Mouse (Mus musculus) heart, embryonic 12.5 days (tissue): Measurements from ENCODE around the gene Gm20388. TPM values are rescaled to one million over a fixed set of nuclear protein-coding genes. Genes with fewer than 3 reads are reported as not detected.

Experiments
- ATAC-seq: fragments of 200-750 bp; cut with Nextera tagmentation; 2 replicates; pipeline ENCODE4 v1.8.0; 2017; ENCODE audit warnings: moderate TSS enrichment, moderate library complexity; ENCODE audit not compliant: insufficient number of reproducible peaks, low FRiP score
- H3K27ac ChIP-seq: fragments of 300-500 bp; sonication (generic); 2 replicates; pipeline ENCODE4 v1.5.1; 2016; ENCODE audit warnings: mild to moderate bottlenecking, moderate library complexity; ENCODE audit not compliant: poor library complexity, severe bottlenecking
- H3K27me3 ChIP-seq: fragments of 300-500 bp; sonication (generic); replicated peaks from 2 replicates; pipeline ENCODE4 v1.6.1; 2016; ENCODE audit warnings: mild to moderate bottlenecking, moderate library complexity
- H3K36me3 ChIP-seq: fragments of 300-500 bp; sonication (generic); 2 replicates; pipeline ENCODE4 v1.6.1; 2016; ENCODE audit warnings: mild to moderate bottlenecking, moderate library complexity
- H3K4me1 ChIP-seq: fragments of 300-500 bp; sonication (generic); replicated peaks from 2 replicates; pipeline ENCODE4 v1.6.1; 2016; ENCODE audit warnings: mild to moderate bottlenecking
- H3K4me2 ChIP-seq: fragments of 300-500 bp; sonication (generic); 2 replicates; pipeline ENCODE4 v1.6.1; 2016; ENCODE audit warnings: mild to moderate bottlenecking, moderate library complexity
- H3K4me3 ChIP-seq: fragments of 300-500 bp; sonication (generic); 2 replicates; pipeline ENCODE4 v1.5.1; 2016; ENCODE audit warnings: mild to moderate bottlenecking
- H3K9ac ChIP-seq: fragments of 300-500 bp; sonication (generic); 2 replicates; pipeline ENCODE4 v1.6.1; 2016; ENCODE audit warnings: mild to moderate bottlenecking, moderate library complexity
- H3K9me3 ChIP-seq: fragments of 300-500 bp; sonication (generic); replicated peaks from 2 replicates; pipeline ENCODE4 v1.6.1; 2016; ENCODE audit warnings: mild to moderate bottlenecking, moderate library complexity
- WGBS: fragments of 180-500 bp; shearing (Covaris S2); methylation state at CpG from one replicate; pipeline ENCODE4 v1.1.7; 2016; 5-methylcytosine and 5-hydroxymethylcytosine counted together
- polyA plus RNA-seq: library from polyadenylated mRNA; unstranded; fragments of >200 nt; fragmentation: Nextera tagmentation; extraction: Ambion mirVana; gene quantifications from 2 replicates; pipeline ENCODE4 v1.2.1, GENCODE M21; 2016

Gm20388 gene
- polyA plus RNA-seq, 1 experiment from 2014 or later: not detected

DNA sequence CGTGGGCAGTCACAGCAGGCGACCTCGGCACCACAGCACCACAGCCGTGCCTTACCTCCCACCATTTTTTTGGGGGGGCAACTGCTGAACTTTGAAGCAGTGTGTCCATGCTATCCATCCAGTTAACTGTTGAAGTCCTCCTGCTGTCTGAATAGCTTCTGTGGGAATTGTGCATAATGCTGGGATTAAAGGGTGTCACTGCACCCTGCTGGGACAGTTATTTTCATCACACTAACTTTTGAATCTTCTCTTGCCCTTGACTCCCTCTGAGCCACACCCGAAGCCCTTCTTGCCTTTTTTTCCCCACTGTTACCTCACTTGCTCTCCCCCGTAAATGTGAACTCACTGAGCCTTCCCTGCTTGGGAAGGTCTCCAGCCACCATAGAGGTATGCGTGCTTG, 27.8 kb downstream of the Gm20388 start:
- H3K4me1 ChIP-seq: peaks cover 21% of the 10 kb centered on the region
- no peak overlapping the region for H3K4me3 ChIP-seq
- H3K4me2 ChIP-seq: no peak overlapping the region
- H3K9ac ChIP-seq: no peak overlapping the region
- H3K36me3 ChIP-seq: peaks cover 59% of the 10 kb centered on the region
- no peak overlapping the region for H3K27ac ChIP-seq
- 90% methylated on average over 7 of the region's 7 CpGs for WGBS
- H3K9me3 ChIP-seq: no peaks in the 10 kb centered on the region
- no peaks in the 10 kb centered on the region for H3K27me3 ChIP-seq
- ATAC-seq: no peak

DNA sequence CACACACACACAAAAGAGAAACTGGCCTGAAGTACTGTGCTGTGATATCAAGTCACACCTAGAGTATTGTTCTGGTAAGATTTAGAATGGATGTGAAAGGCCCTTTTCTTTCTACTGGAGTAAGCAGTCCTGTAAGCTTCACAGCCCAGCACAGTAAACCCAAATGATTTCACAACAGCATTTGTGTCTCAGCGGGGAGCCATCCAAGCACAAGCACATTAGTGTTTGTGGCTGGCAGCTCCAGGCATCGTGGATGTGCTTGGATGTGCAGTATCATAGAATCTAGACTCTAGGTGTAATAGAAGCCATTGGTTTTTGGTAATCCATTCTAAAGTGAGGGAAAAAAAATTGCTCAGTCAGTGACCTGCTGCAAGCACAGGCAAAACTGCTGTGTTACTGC, 28.7 kb downstream of the Gm20388 start:
- Histone ChIP-seq H3K27ac (no peak overlapping the region), H3K36me3 (peaks cover 59% of the 10 kb centered on the region), H3K27me3 (no peaks in the 10 kb centered on the region), H3K9me3 (no peaks in the 10 kb centered on the region), H3K4me1 (peaks cover 21% of the 10 kb centered on the region), H3K4me3 (no peak overlapping the region), H3K4me2 (no peak overlapping the region), H3K9ac (no peak overlapping the region)
- no peak for ATAC-seq
- whole genome bisulfite sequencing: 91% methylated on average over 2 of the region's 2 CpGs

- Histone ChIP-seq H3K4me3 (no peak overlapping the region), H3K4me2 (no peak overlapping the region), H3K27me3 (no peaks in the 10 kb centered on the region), H3K9me3 (no peaks in the 10 kb centered on the region), H3K9ac (no peak overlapping the region), H3K27ac (no peak overlapping the region), H3K4me1 (peaks cover 14% of the 10 kb centered on the region), H3K36me3 (peaks cover 66% of the 10 kb centered on the region)
- no peak for ATAC-seq
- 95% methylated on average over 18 of the region's 18 CpGs for WGBS
Observed at GRCm38 (mm10) chr8:119941471-119941870, 30.8 kb downstream of the Gm20388 start.

DNA sequence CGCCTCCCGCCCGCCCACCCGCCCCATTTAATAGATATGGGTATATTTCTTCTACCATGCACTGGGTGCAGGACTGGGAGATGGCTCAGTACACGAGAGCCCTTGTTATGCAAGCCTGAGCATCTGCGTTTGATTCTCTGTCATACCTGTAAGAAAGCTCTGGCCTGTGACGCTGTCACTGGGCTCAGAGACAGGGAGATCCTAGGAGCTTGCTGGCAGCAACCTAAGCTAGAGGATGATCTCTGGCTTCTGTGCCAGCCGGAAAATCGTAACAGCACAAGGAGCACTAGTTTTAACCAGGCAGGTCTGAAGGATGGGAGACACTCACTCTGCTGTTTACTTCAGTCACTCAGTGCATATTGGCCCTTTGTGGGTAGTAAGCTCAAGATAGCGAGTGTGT, 33.0 kb downstream of the Gm20388 start:
- Histone ChIP-seq H3K9ac (no peak overlapping the region), H3K4me2 (no peak overlapping the region), H3K4me1 (peaks cover 19% of the 10 kb centered on the region), H3K4me3 (no peak overlapping the region), H3K27ac (no peak overlapping the region), H3K27me3 (no peaks in the 10 kb centered on the region), H3K9me3 (no peaks in the 10 kb centered on the region), H3K36me3 (peaks cover 64% of the 10 kb centered on the region)
- ATAC-seq: no peak
- WGBS: 97% methylated on average over 10 of the region's 10 CpGs

DNA sequence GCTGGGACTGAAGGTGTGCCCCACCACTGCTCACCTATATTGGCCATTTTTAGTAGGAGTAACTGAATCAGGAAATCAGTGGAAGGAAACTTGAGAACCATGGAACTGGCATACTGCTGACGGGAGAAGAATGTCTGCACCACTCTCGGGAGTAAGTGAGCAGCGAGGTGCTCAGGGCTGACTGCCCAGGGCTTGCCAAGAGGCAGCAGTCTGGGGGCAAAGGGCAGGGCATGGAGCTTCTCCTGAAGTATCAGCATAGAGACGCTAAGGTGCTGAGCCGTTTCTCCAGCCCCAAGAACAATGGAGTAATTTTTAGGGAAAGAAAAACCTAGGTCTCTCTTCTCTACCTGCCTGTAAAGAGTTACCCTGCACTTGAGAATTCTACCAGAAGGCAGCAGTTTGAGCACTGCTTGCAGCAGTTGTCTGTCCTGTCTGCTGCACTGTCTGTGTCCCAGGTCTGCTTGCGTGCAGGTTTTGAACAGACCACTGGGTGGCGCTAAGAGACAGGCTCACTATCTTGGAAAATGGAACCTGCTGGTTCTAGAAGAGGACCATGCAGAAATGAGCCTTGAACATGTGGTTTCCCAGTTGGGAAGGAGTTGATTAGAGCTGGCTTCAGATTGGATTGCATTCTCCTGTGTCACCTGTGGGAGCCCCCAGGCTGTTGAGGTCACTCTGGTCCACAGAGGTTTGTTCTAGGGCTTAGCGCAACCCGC, 33.6 kb downstream of the Gm20388 start:
- H3K9ac ChIP-seq: no peak overlapping the region
- no peaks in the 10 kb centered on the region for H3K27me3 ChIP-seq
- H3K4me3 ChIP-seq: no peak overlapping the region
- H3K36me3 ChIP-seq: peaks cover 66% of the 10 kb centered on the region
- peaks cover 19% of the 10 kb centered on the region for H3K4me1 ChIP-seq
- WGBS: 66% methylated on average over 9 of the region's 9 CpGs
- no peak for ATAC-seq
- no peak overlapping the region for H3K4me2 ChIP-seq
- no peak overlapping the region for H3K27ac ChIP-seq
- no peaks in the 10 kb centered on the region for H3K9me3 ChIP-seq

DNA sequence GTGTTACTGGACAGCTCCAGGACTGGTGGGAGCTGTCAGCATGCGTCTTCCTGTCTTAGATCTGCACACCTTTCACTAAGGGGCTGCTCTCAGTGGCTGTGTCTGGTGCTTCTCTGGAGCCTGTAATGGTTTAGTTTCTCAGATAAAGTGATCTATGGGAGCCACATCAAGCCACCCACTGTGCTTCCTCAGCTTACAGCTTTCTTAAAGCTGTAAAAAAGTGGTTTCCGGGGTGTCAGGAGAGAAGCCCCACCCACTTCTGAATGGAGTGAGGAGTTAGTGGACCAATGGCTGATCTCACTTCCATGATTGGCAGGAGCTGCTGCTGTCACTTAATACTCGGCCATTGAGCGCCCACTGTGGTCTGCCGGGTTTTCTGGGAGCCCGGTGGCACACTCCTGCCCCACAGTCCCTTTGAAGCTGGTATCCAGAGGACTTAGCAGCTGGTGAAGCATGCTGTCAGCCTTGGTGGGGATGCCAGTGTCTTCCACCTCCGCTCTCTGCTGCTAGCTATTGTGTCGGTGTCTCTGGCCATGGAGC, 35.8 kb downstream of the Gm20388 start:
- Histone ChIP-seq H3K4me2 (no peak overlapping the region), H3K4me3 (no peak overlapping the region), H3K4me1 (peaks cover 19% of the 10 kb centered on the region), H3K9me3 (no peaks in the 10 kb centered on the region), H3K36me3 (peaks cover 75% of the 10 kb centered on the region), H3K9ac (no peak overlapping the region), H3K27me3 (no peaks in the 10 kb centered on the region), H3K27ac (no peak overlapping the region)
- ATAC-seq: no peak
- 82% methylated on average over 8 of the region's 8 CpGs for WGBS

GRCm38 (mm10) chr8:119947653-119948052, 37.0 kb downstream of the Gm20388 start:
- WGBS: 77% methylated on average over 19 of the region's 19 CpGs
- peaks cover 19% of the 10 kb centered on the region for H3K4me1 ChIP-seq
- H3K27me3 ChIP-seq: no peaks in the 10 kb centered on the region
- H3K4me3 ChIP-seq: no peak overlapping the region
- no peak overlapping the region for H3K27ac ChIP-seq
- no peak overlapping the region for H3K9ac ChIP-seq
- ATAC-seq: no peak
- no peak overlapping the region for H3K4me2 ChIP-seq
- H3K36me3 ChIP-seq: peaks cover 75% of the 10 kb centered on the region
- no peaks in the 10 kb centered on the region for H3K9me3 ChIP-seq

- H3K4me3 ChIP-seq: no peak overlapping the region
- H3K9me3 ChIP-seq: no peaks in the 10 kb centered on the region
- no peak overlapping the region for H3K9ac ChIP-seq
- no peak overlapping the region for H3K4me2 ChIP-seq
- H3K4me1 ChIP-seq: peaks cover 19% of the 10 kb centered on the region
- ATAC-seq: no peak
- H3K36me3 ChIP-seq: peaks cover 81% of the 10 kb centered on the region
- H3K27me3 ChIP-seq: no peaks in the 10 kb centered on the region
- no peak overlapping the region for H3K27ac ChIP-seq
- 90% methylated on average over 15 of the region's 15 CpGs for WGBS
Observed at GRCm38 (mm10) chr8:119948340-119948739, 37.7 kb downstream of the Gm20388 start.

DNA sequence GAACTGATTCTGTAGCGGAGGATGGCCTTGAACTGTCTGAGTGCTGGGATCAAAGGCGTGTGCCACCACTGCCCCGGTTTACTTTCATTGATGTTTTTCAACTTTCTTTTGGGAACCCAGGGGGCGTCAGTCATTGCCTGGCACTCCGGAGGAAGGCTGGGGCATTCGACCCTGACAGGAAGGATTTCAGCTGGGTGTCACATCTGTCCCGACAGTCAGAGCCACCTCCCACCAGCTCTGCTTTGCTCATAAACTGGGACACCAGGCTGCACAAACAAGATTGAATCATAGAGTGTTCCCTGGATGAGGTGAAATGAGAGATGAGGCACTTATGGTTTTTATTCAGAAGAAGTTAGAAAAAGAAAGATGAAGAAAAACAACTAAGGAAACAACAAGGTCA, 41.6 kb downstream of the Gm20388 start:
- WGBS: 88% methylated on average over 7 of the region's 7 CpGs
- no peak overlapping the region for H3K4me2 ChIP-seq
- no peak overlapping the region for H3K27ac ChIP-seq
- H3K27me3 ChIP-seq: no peaks in the 10 kb centered on the region
- H3K36me3 ChIP-seq: peaks cover 95% of the 10 kb centered on the region
- peaks cover under 1% of the 10 kb centered on the region for H3K4me1 ChIP-seq
- no peak overlapping the region for H3K4me3 ChIP-seq
- ATAC-seq: no peak
- no peak overlapping the region for H3K9ac ChIP-seq
- H3K9me3 ChIP-seq: no peaks in the 10 kb centered on the region

- peaks cover 96% of the 10 kb centered on the region for H3K36me3 ChIP-seq
- 90% methylated on average over 5 of the region's 5 CpGs for WGBS
- H3K27ac ChIP-seq: no peak overlapping the region
- no peak for ATAC-seq
- H3K9me3 ChIP-seq: no peaks in the 10 kb centered on the region
- H3K4me1 ChIP-seq: no peaks in the 10 kb centered on the region
- H3K27me3 ChIP-seq: no peaks in the 10 kb centered on the region
- no peak overlapping the region for H3K4me2 ChIP-seq
- no peak overlapping the region for H3K4me3 ChIP-seq
- no peak overlapping the region for H3K9ac ChIP-seq
Observed at GRCm38 (mm10) chr8:119952747-119953146, 42.1 kb downstream of the Gm20388 start.

- 89% methylated on average over 8 of the region's 8 CpGs for WGBS
- no peak for ATAC-seq
- H3K27ac ChIP-seq: no peak overlapping the region
Observed at GRCm38 (mm10) chr8:119955333-119955732, 44.7 kb downstream of the Gm20388 start.

DNA sequence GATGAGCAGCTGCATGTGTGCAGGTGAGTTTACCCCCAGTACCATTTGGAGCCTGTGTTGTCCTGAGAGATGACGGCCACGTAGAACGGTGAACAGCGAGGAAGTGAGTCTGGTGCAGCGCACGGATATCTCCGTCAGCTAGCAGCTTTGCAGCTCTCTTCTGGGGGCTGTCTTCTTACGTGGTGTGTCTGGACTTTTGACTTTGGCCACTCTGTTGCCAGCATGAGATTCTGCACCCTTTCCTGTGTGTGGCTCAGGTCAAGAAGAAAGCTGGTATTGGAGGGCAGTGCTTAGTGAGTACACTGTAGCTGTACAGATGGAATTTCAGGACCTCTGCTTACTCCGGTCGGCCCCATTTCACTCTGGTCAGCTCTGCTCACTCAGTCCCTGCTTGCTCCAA, 47.4 kb downstream of the Gm20388 start:
- no peak overlapping the region for H3K4me2 ChIP-seq
- peaks cover 7% of the 10 kb centered on the region; the same call in 1 of the 2 replicates for H3K4me1 ChIP-seq
- no peak overlapping the region for H3K27ac ChIP-seq
- H3K4me3 ChIP-seq: no peak overlapping the region
- ATAC-seq: no peak
- no peak overlapping the region for H3K9ac ChIP-seq
- WGBS: 95% methylated on average over 10 of the region's 10 CpGs
- no peaks in the 10 kb centered on the region for H3K9me3 ChIP-seq
- H3K36me3 ChIP-seq: peaks cover 55% of the 10 kb centered on the region
- no peaks in the 10 kb centered on the region for H3K27me3 ChIP-seq

More at GRCm38 (mm10) chr8:119955333-119955732, 44.7 kb downstream of the Gm20388 start:
- Histone ChIP-seq H3K27me3 (no peaks in the 10 kb centered on the region), H3K9me3 (no peaks in the 10 kb centered on the region), H3K36me3 (peaks cover 82% of the 10 kb centered on the region), H3K4me1 (peaks cover 2% of the 10 kb centered on the region; the same call in 1 of the 2 replicates), H3K4me2 (no peak overlapping the region), H3K9ac (no peak overlapping the region), H3K4me3 (no peak overlapping the region)
